Mouse (Mus musculus): ENCODE data around the gene Tob1. TPM values are rescaled to one million over a fixed set of nuclear protein-coding genes. Genes with fewer than 3 reads are reported as not detected.

Tob1 gene
- polyA plus RNA-seq, 3 experiments from 2014 or later: 4.3 to 6.7 (median 5.3) TPM

- no peak for ATAC-seq
These were observed 12.7 kb upstream of the Tob1 start for GRCm38 (mm10) chr11:94198405-94199146.

GRCm38 (mm10) chr11:94199771-94200170 lies 11.5 kb upstream of the Tob1 start:
- no peak for ATAC-seq

GRCm38 (mm10) chr11:94200422-94200821 lies 10.8 kb upstream of the Tob1 start:
- ATAC-seq: no peak

- no peak for ATAC-seq
These were observed 9.1 kb upstream of the Tob1 start for GRCm38 (mm10) chr11:94202106-94202505.

GRCm38 (mm10) chr11:94203066-94203465 lies 8.2 kb upstream of the Tob1 start:
- no peak for ATAC-seq

GRCm38 (mm10) chr11:94206398-94207114 lies 4.7 kb upstream of the Tob1 start:
- ATAC-seq: no peak

GRCm38 (mm10) chr11:94208811-94209675 lies 2.2 kb upstream of the Tob1 start:
- ATAC-seq: no peak

GRCm38 (mm10) chr11:94209695-94210131 lies 1.5 kb upstream of the Tob1 start:
- no peak for ATAC-seq

GRCm38 (mm10) chr11:94210191-94211086 lies 815 bp upstream of the Tob1 start:
- peak; percentile 54 for ATAC-seq

GRCm38 (mm10) chr11:94211651-94212488 lies 616 bp downstream of the Tob1 start:
- ATAC-seq: peak; percentile 1

- ATAC-seq: no peak
These were observed 1.2 kb downstream of the Tob1 start for GRCm38 (mm10) chr11:94212489-94212836.

- ATAC-seq: no peak
These were observed 1.7 kb downstream of the Tob1 start for GRCm38 (mm10) chr11:94212997-94213396.

- ATAC-seq: no peak
These were observed 2.7 kb downstream of the Tob1 start for GRCm38 (mm10) chr11:94213735-94214594.

GRCm38 (mm10) chr11:94215581-94215980 lies 4.3 kb downstream of the Tob1 start:
- no peak for ATAC-seq

- ATAC-seq: no peak
These were observed 5.0 kb downstream of the Tob1 start for GRCm38 (mm10) chr11:94216247-94216646.

- no peak for ATAC-seq
These were observed 10.0 kb downstream of the Tob1 start for GRCm38 (mm10) chr11:94221257-94221656.

GRCm38 (mm10) chr11:94223531-94223930 lies 12.3 kb downstream of the Tob1 start:
- no peak for ATAC-seq

GRCm38 (mm10) chr11:94225985-94226384 lies 14.7 kb downstream of the Tob1 start:
- peak; percentile 46 for ATAC-seq

GRCm38 (mm10) chr11:94228416-94228815 lies 17.2 kb downstream of the Tob1 start:
- ATAC-seq: no peak

Measured in inflammation-experienced regulatory T-cells, adult 6 months (primary cell).